Mouse (Mus musculus): Measurements from ENCODE around the gene Chrna9. TPM values are rescaled to one million over a fixed set of nuclear protein-coding genes. Genes with fewer than 3 reads are reported as not detected.

Gene Chrna9
- polyA plus RNA-seq, 1 experiment: 2.8 TPM

- Histone ChIP-seq H3K4me3 (replicated peaks; ENCODE audit: control insufficient read depth, low read depth, low read length) (no peak overlapping the region), H3K27ac (ENCODE audit: control insufficient read depth, insufficient read depth, low read depth, low read length, poor library complexity) (no peak overlapping the region), H3K4me1 (ENCODE audit: control insufficient read depth, insufficient read depth, low read length) (no peaks in the 10 kb centered on the region)
- 52% methylated on average over 9 of the region's 9 CpGs for WGBS
- TF ChIP-seq CTCF (IDR thresholded peaks at IDR 0.05; ENCODE audit: control insufficient read depth, insufficient read depth, low read length): peak; percentile 98
- TF ChIP-seq POLR2A (IDR thresholded peaks at IDR 0.05; ENCODE audit: borderline replicate concordance, control insufficient read depth, low read depth, low read length): no peak
These were observed 3.4 kb downstream of the Chrna9 start for GRCm38 (mm10) chr5:65937998-65938715.

DNA sequence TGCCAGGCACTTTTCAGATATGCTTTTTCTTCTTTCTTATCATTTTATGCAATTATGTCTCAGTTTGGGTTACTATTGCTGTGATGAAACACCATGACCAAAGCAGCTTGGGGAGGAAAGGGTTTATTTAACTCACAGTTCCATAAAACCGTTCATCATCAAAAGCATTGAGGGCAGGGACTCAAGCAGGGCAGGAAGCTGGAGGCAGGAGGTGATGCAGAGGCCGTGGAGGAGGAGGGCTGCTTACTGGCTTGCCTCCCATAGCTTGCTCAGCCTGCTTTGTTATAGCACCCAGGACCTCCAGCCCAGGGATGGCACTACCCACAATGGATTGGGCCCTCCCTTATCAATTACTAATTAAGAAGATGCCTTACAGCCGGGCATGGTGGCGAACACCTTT lies 6.4 kb downstream of the Chrna9 start:
- WGBS: 47% methylated on average over 4 of the region's 4 CpGs
- TF ChIP-seq CTCF (IDR thresholded peaks at IDR 0.05; ENCODE audit: control insufficient read depth, insufficient read depth, low read length) (no peak), POLR2A (IDR thresholded peaks at IDR 0.05; ENCODE audit: borderline replicate concordance, control insufficient read depth, low read depth, low read length) (no peak)
- H3K4me1 ChIP-seq (ENCODE audit: control insufficient read depth, insufficient read depth, low read length): no peaks in the 10 kb centered on the region
- H3K27ac ChIP-seq (ENCODE audit: control insufficient read depth, insufficient read depth, low read depth, low read length, poor library complexity): no peak overlapping the region
- no peak overlapping the region for H3K4me3 ChIP-seq (replicated peaks; ENCODE audit: control insufficient read depth, low read depth, low read length)

DNA sequence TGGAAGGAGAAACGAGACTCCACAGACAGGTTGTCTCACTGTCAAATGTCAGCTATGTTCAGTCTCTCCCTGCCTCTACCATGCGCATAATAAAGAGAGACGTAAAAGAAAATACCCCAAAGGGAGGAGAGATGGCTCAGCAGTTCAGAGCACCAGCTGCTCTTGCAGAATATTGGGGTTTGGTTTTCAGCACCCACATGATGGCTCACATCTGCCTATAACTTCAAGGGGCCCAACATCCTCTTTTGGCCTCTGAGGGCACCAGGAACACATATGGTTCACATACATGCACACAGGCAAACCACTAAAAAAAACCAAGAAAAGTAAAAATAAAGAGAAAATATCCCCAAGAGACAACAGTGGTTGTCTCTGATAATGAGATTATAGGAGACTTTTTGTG lies 15.1 kb downstream of the Chrna9 start:
- 71% methylated on average over 3 of the region's 3 CpGs for WGBS

GRCm38 (mm10) chr5:65950236-65950635 lies 15.5 kb downstream of the Chrna9 start:
- WGBS: 78% methylated on average over 6 of the region's 6 CpGs
- no peaks in the 10 kb centered on the region; the same call in 1 of the 2 replicates for H3K4me1 ChIP-seq (ENCODE audit: control insufficient read depth, insufficient read depth, low read length)
- H3K27ac ChIP-seq (ENCODE audit: control insufficient read depth, insufficient read depth, low read depth, low read length, poor library complexity): no peak overlapping the region
- H3K4me3 ChIP-seq (replicated peaks; ENCODE audit: control insufficient read depth, low read depth, low read length): no peak overlapping the region
- TF ChIP-seq CTCF (IDR thresholded peaks at IDR 0.05; ENCODE audit: control insufficient read depth, insufficient read depth, low read length) (no peak), POLR2A (IDR thresholded peaks at IDR 0.05; ENCODE audit: borderline replicate concordance, control insufficient read depth, low read depth, low read length) (no peak)

More for the DNA sequence above, 15.1 kb downstream of the Chrna9 start:
- Histone ChIP-seq H3K4me3 (replicated peaks; ENCODE audit: control insufficient read depth, low read depth, low read length) (no peak overlapping the region), H3K27ac (ENCODE audit: control insufficient read depth, insufficient read depth, low read depth, low read length, poor library complexity) (no peak overlapping the region), H3K4me1 (ENCODE audit: control insufficient read depth, insufficient read depth, low read length) (no peaks in the 10 kb centered on the region; the same call in 1 of the 2 replicates)
- TF ChIP-seq CTCF (IDR thresholded peaks at IDR 0.05; ENCODE audit: control insufficient read depth, insufficient read depth, low read length) (no peak), POLR2A (IDR thresholded peaks at IDR 0.05; ENCODE audit: borderline replicate concordance, control insufficient read depth, low read depth, low read length) (no peak)

DNA sequence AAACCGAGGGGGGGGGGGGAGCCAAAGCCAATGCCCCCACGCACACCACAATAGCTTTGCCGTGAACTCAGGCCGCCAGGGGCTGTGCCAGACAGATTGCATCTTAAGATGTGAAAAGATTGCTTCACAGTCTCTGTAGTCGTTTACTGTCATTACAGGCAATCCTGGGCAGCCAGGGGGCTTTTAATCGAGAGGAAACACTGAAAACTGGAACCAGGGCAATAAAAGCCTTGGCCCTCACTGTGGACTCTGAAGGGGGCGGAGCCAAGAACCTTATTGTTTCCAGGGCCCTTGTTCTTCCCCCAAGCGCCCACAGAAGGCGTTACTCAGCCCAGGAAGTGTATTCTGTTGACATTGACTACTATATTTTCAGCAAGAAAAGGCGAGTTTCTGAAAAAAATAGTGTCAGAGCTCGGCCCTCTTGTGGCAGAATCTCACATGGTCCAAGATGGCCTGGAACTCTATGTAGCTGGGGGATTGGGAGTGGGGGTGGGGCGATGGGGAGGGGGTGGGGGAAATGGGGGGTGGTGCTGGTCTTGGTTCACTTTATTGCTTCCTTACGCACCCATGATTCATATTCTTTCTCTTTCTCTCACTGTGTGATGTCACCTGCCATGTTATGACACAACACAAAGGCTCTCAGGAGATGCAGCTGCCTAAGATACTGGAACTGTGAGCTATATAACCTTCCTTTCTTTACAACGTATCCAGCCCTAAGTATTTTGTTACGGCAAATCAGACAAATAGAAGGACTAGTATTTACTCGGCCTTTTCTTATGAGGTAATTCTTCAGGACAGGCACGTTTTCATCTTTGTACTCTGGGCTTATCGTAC lies 16.2 kb downstream of the Chrna9 start:
- TF ChIP-seq CTCF (IDR thresholded peaks at IDR 0.05; ENCODE audit: control insufficient read depth, insufficient read depth, low read length) (no peak), POLR2A (IDR thresholded peaks at IDR 0.05; ENCODE audit: borderline replicate concordance, control insufficient read depth, low read depth, low read length) (no peak)
- H3K27ac ChIP-seq (ENCODE audit: control insufficient read depth, insufficient read depth, low read depth, low read length, poor library complexity): no peak overlapping the region
- 44% methylated on average over 18 of the region's 18 CpGs for WGBS
- no peak overlapping the region for H3K4me3 ChIP-seq (replicated peaks; ENCODE audit: control insufficient read depth, low read depth, low read length)
- no peaks in the 10 kb centered on the region; the same call in 1 of the 2 replicates for H3K4me1 ChIP-seq (ENCODE audit: control insufficient read depth, insufficient read depth, low read length)

DNA sequence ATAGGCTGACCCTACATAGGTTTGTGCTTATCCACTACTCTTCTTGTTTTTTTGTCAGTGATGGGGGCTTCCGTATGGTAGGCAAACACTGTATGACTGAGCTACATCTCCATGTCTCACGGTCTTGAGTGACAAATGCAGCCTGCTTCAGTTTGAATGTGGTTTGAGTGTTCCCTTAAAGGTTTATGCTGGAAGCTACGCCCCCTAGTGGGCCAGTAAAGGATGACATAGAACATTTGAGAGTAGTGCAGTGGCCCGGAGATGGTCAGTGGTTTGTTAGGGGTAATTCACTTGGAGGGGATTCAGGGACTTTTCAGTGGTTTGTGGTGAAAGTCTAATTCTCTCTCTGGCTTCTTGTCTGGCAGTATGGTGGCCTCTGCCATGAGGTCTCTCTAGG lies 16.8 kb downstream of the Chrna9 start:
- Histone ChIP-seq H3K4me1 (ENCODE audit: control insufficient read depth, insufficient read depth, low read length) (no peaks in the 10 kb centered on the region; the same call in 1 of the 2 replicates), H3K4me3 (replicated peaks; ENCODE audit: control insufficient read depth, low read depth, low read length) (no peak overlapping the region), H3K27ac (ENCODE audit: control insufficient read depth, insufficient read depth, low read depth, low read length, poor library complexity) (no peak overlapping the region)
- 54% methylated on average over 4 of the region's 4 CpGs for WGBS
- TF ChIP-seq POLR2A (IDR thresholded peaks at IDR 0.05; ENCODE audit: borderline replicate concordance, control insufficient read depth, low read depth, low read length) (no peak), CTCF (IDR thresholded peaks at IDR 0.05; ENCODE audit: control insufficient read depth, insufficient read depth, low read length) (peak; percentile 37; the same call in 1 of the 2 replicates)

DNA sequence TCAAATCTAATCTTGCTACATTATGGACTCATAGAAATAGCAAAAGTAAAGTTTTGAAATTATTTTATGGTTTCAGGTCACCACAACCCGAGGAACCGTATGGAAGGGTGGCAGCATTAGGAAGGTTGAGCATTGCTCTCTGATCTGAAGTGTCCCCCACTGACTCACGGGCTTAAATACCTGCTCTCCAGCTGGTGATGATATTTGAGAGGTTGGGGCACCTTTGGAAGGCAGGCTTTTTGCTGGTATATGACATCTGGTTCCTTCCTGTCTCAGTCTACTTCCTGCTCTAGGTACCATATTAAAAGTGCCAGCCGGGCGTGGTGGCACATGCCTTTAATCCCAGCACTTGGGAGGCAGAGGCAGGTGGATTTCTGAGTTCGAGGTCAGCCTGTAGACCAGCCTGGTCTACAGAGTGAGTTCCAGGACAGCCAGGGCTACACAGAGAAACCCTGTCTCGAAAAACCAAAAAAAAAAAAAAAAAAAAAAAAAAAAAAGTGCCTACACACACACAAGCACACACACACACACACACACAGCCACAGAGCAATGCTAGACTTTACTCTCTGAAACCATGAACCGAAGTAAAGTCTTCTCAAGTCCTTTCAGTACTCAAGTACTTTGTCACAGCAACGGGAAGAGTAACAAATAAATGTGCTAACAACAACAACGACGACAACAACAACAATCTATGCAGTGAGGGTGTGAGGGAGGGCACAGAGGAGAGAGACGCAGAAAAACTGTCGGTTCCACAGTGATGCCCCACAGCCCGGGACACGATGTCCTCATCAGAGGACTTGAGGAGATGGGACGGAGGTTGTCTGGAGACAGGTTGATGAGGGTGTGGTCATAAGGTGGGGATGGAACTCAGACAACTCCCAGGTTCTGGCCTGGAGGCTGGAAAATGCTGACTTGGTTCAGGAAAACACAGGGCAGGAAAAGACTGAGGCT lies 19.7 kb downstream of the Chrna9 start:
- Histone ChIP-seq H3K4me1 (ENCODE audit: control insufficient read depth, insufficient read depth, low read length) (no peaks in the 10 kb centered on the region; the same call in 1 of the 2 replicates), H3K4me3 (replicated peaks; ENCODE audit: control insufficient read depth, low read depth, low read length) (no peak overlapping the region), H3K27ac (ENCODE audit: control insufficient read depth, insufficient read depth, low read depth, low read length, poor library complexity) (no peak overlapping the region)
- 74% methylated on average over 16 of the region's 16 CpGs for WGBS
- TF ChIP-seq POLR2A (IDR thresholded peaks at IDR 0.05; ENCODE audit: borderline replicate concordance, control insufficient read depth, low read depth, low read length) (no peak), CTCF (IDR thresholded peaks at IDR 0.05; ENCODE audit: control insufficient read depth, insufficient read depth, low read length) (no peak)

All from bone marrow, adult 2 months (tissue).